Mouse (Mus musculus): Measurements from ENCODE around the gene Dock4.

GRCm38 (mm10) chr12:40656438-40656837, 210.7 kb downstream of the Dock4 start:
- TF ChIP-seq POLR2A (IDR thresholded peaks at IDR 0.05; ENCODE audit: insufficient read depth, low read depth, low read length) (no peak), CTCF (IDR thresholded peaks at IDR 0.05) (no peak), EP300 (IDR thresholded peaks at IDR 0.05; ENCODE audit: insufficient read depth, low read depth, low read length) (no peak)
